Mouse (Mus musculus) adrenal gland, adult 18-20 months (tissue): ENCODE measurements around the gene Dok3. TPM values are rescaled to one million over a fixed set of nuclear protein-coding genes. Genes with fewer than 3 reads are reported as not detected.
"Not testable (repeated sequence)": the region's sequence is repeated elsewhere in the genome, so short reads cannot be mapped to it uniquely, and the experiment has no call there.

Source experiments
- DNase-seq, 2 experiments: peaks; one replicate each; pipeline ENCODE4 v3.0.0; 2021 to 2022; ENCODE audit warnings: low spot score in 2 of 2
- long read RNA-seq, 2 experiments: library from polyadenylated mRNA; stranded (forward); transcript quantifications; one replicate each; pipeline ENCODE4 v2.0.0; 2021
- total RNA-seq, 2 experiments: library from RNA; stranded (reverse); gene quantifications; 1 replicate in 1 of 2; 2 replicates in 1 of 2; pipeline ENCODE4 v1.2.3; 2021

The Dok3 gene
- total RNA-seq = 1 to 10 TPM; 5.1 to 5.3 TPM
- long read RNA-seq, experiment 1, partial matches to known transcripts = 0 of 2 reads
- long read RNA-seq, experiment 1, other reads (novel, unspliced or antisense) = 1 of 2 reads
- long read RNA-seq, experiment 2, partial matches to known transcripts = 0 of 2 reads
- long read RNA-seq, experiment 2, other reads (novel, unspliced or antisense) = 1 of 2 reads

- DNase-seq = no peak
These were observed at the start of gene Dok3 for GRCm38 (mm10) chr13:55529198-55529915. Gene Dok3 (minus strand): TSS chr13:55529296.

- no peak for DNase-seq
These were observed 49.0 kb upstream of the Dok3 start for GRCm38 (mm10) chr13:55578086-55578485.

- not testable (repeated sequence) for DNase-seq
These were observed 47.8 kb upstream of the Dok3 start for GRCm38 (mm10) chr13:55576872-55577271.

GRCm38 (mm10) chr13:55575932-55576331 is 46.8 kb upstream of the Dok3 start:
- DNase-seq = no peak

GRCm38 (mm10) chr13:55574321-55574720 is 45.2 kb upstream of the Dok3 start:
- DNase-seq = no peak

- no peak for DNase-seq
These were observed 44.3 kb upstream of the Dok3 start, which contains the start of gene Tmed9 for GRCm38 (mm10) chr13:55573432-55573831. Gene Tmed9 (plus strand): TSS chr13:55573732.

GRCm38 (mm10) chr13:55571977-55572376 is 42.9 kb upstream of the Dok3 start:
- DNase-seq = no peak

- DNase-seq = peak; percentile 96
These were observed 42.1 kb upstream of the Dok3 start, which contains the start of gene Fam193b for GRCm38 (mm10) chr13:55571027-55571751. Gene Fam193b (minus strand): TSS chr13:55571120.

- DNase-seq = no peak
These were observed 41.3 kb upstream of the Dok3 start for GRCm38 (mm10) chr13:55570286-55570973.

GRCm38 (mm10) chr13:55569726-55570285 is 40.7 kb upstream of the Dok3 start:
- peak; percentile 10 to 38 for DNase-seq

- DNase-seq = not testable (repeated sequence)
These were observed 39.4 kb upstream of the Dok3 start for GRCm38 (mm10) chr13:55568524-55568923.

- DNase-seq = no peak
These were observed 38.9 kb upstream of the Dok3 start for GRCm38 (mm10) chr13:55567949-55568348.

GRCm38 (mm10) chr13:55567001-55567400 is 37.9 kb upstream of the Dok3 start:
- DNase-seq = no peak

GRCm38 (mm10) chr13:55563266-55563879 is 34.3 kb upstream of the Dok3 start:
- DNase-seq = no peak

- no peak for DNase-seq
These were observed 28.4 kb upstream of the Dok3 start for GRCm38 (mm10) chr13:55557499-55557898.

GRCm38 (mm10) chr13:55555921-55556320 is 26.8 kb upstream of the Dok3 start:
- no peak for DNase-seq

- no peak for DNase-seq
These were observed 20.0 kb upstream of the Dok3 start for GRCm38 (mm10) chr13:55549061-55549460.

- DNase-seq = peak in 1 of 2 experiments; percentile 36
These were observed 19.3 kb upstream of the Dok3 start for GRCm38 (mm10) chr13:55548426-55548825.

- no peak for DNase-seq
These were observed 18.8 kb upstream of the Dok3 start for GRCm38 (mm10) chr13:55547916-55548315.

- no peak for DNase-seq
These were observed 15.7 kb upstream of the Dok3 start for GRCm38 (mm10) chr13:55544792-55545191.

- no peak for DNase-seq
These were observed 14.4 kb upstream of the Dok3 start for GRCm38 (mm10) chr13:55543447-55543846.
